Mouse (Mus musculus) T-helper 17 cell (primary cell): ENCODE data around the gene Agmat.

Experiments used
- in situ Hi-C, 2 experiments: fragments of 300-600 bp; cut with MboI, MseI; formaldehyde crosslinking; loops; 1 replicate in 1 of 2; 2 replicates in 1 of 2; pipeline ENCODE4 v1.15.1; 2025; ENCODE audit warnings: high pct_unique_total_duplicates in 2 of 2

The Agmat gene

GRCm38 (mm10) chr4:141746578-141747346 lies at the start of gene Agmat:
TSS of gene Agmat (plus strand) at chr4:141746672.
- in situ Hi-C loops, result no loop called here

GRCm38 (mm10) chr4:141704625-141705024 lies 41.8 kb upstream of the Agmat start:
- in situ Hi-C loops, result no loop called here

GRCm38 (mm10) chr4:141705331-141705730 lies 41.1 kb upstream of the Agmat start:
- in situ Hi-C loops, result no loop called here

- in situ Hi-C loops, result no loop called here
Observed at GRCm38 (mm10) chr4:141708005-141708404, 38.5 kb upstream of the Agmat start.

- in situ Hi-C loops, result no loop called here
Observed at GRCm38 (mm10) chr4:141708971-141709370, 37.5 kb upstream of the Agmat start.

GRCm38 (mm10) chr4:141711250-141711649 lies 35.2 kb upstream of the Agmat start:
- in situ Hi-C loops, result no loop called here

GRCm38 (mm10) chr4:141713598-141714142 lies 32.8 kb upstream of the Agmat start:
- in situ Hi-C loops, result no loop called here

- in situ Hi-C loops, result no loop called here
Observed at GRCm38 (mm10) chr4:141715027-141715426, 31.4 kb upstream of the Agmat start.

GRCm38 (mm10) chr4:141717633-141718032 lies 28.8 kb upstream of the Agmat start:
- in situ Hi-C loops, result no loop called here

- in situ Hi-C loops, result no loop called here
Observed at GRCm38 (mm10) chr4:141719304-141719703, 27.2 kb upstream of the Agmat start.

GRCm38 (mm10) chr4:141720761-141721523 lies 25.5 kb upstream of the Agmat start:
- in situ Hi-C loops, result loop anchor here in 1 of 2 experiments (5.0 kb wide), 1 partner anchor 71 kb away; the partner anchor contains the start of genes Casp9 and Dnajc16

GRCm38 (mm10) chr4:141721961-141722360 lies 24.5 kb upstream of the Agmat start:
- in situ Hi-C loops, result loop anchor here in 1 of 2 experiments (5.0 kb wide), 1 partner anchor 70 kb away; the partner anchor contains the start of genes Casp9 and Dnajc16

GRCm38 (mm10) chr4:141722731-141723672 lies 23.5 kb upstream of the Agmat start, which contains the start of gene Ddi2:
TSS of gene Ddi2 (minus strand) at chr4:141723419.
- in situ Hi-C loops, result loop anchor here in 1 of 2 experiments (5.0 kb wide), 1 partner anchor 69 kb away; the partner anchor contains the start of genes Casp9 and Dnajc16

GRCm38 (mm10) chr4:141723673-141724068 lies 22.8 kb upstream of the Agmat start:
- in situ Hi-C loops, result loop anchor here in 1 of 2 experiments (5.0 kb wide), 1 partner anchor 69 kb away; the partner anchor contains the start of genes Casp9 and Dnajc16

GRCm38 (mm10) chr4:141724594-141724993 lies 21.9 kb upstream of the Agmat start:
- in situ Hi-C loops, result loop anchor here in 1 of 2 experiments (5.0 kb wide), 1 partner anchor 68 kb away; the partner anchor contains the start of genes Casp9 and Dnajc16

GRCm38 (mm10) chr4:141725277-141725676 lies 21.2 kb upstream of the Agmat start:
- in situ Hi-C loops, result no loop called here

- in situ Hi-C loops, result no loop called here
Observed at GRCm38 (mm10) chr4:141725738-141726137, 20.7 kb upstream of the Agmat start.

GRCm38 (mm10) chr4:141729266-141729665 lies 17.2 kb upstream of the Agmat start:
- in situ Hi-C loops, result no loop called here

- in situ Hi-C loops, result no loop called here
Observed at GRCm38 (mm10) chr4:141730401-141730800, 16.1 kb upstream of the Agmat start.

GRCm38 (mm10) chr4:141731766-141732165 lies 14.7 kb upstream of the Agmat start:
- in situ Hi-C loops, result no loop called here
